Mouse (Mus musculus): ENCODE results near the gene Usp32. TPM values are rescaled to one million over a fixed set of nuclear protein-coding genes. Genes with fewer than 3 reads are reported as not detected.

Usp32 gene
- total RNA-seq, 2 experiments from 2014 or later, result 9.2 to 9.4 TPM

GRCm38 (mm10) chr11:85123267-85123992, 16.5 kb downstream of the Usp32 start:
- DNase-seq, result no peak

- no peak for DNase-seq
These were observed 17.9 kb downstream of the Usp32 start for GRCm38 (mm10) chr11:85122073-85122472.

- no peak for DNase-seq
These were observed 22.8 kb downstream of the Usp32 start for GRCm38 (mm10) chr11:85117160-85117559.

- no peak for DNase-seq
These were observed 23.7 kb downstream of the Usp32 start for GRCm38 (mm10) chr11:85116084-85116844.

GRCm38 (mm10) chr11:85109957-85110356, 30.0 kb downstream of the Usp32 start:
- no peak for DNase-seq

GRCm38 (mm10) chr11:85107217-85107616, 32.7 kb downstream of the Usp32 start:
- DNase-seq, result no peak

GRCm38 (mm10) chr11:85105836-85106235, 34.1 kb downstream of the Usp32 start:
- DNase-seq, result no peak

GRCm38 (mm10) chr11:85103763-85104162, 36.2 kb downstream of the Usp32 start:
- no peak for DNase-seq

- DNase-seq, result no peak
These were observed 44.8 kb downstream of the Usp32 start for GRCm38 (mm10) chr11:85095116-85095515.

- DNase-seq, result no peak
These were observed 53.7 kb downstream of the Usp32 start for GRCm38 (mm10) chr11:85086253-85086652.

- DNase-seq, result no peak
These were observed 72.1 kb downstream of the Usp32 start for GRCm38 (mm10) chr11:85067871-85068270.

GRCm38 (mm10) chr11:85058562-85058961, 81.4 kb downstream of the Usp32 start:
- DNase-seq, result no peak

GRCm38 (mm10) chr11:85057544-85057943, 82.4 kb downstream of the Usp32 start:
- no peak for DNase-seq

- DNase-seq, result no peak
These were observed 83.1 kb downstream of the Usp32 start for GRCm38 (mm10) chr11:85056901-85057300.

GRCm38 (mm10) chr11:85055561-85055960, 84.4 kb downstream of the Usp32 start:
- DNase-seq, result no peak

GRCm38 (mm10) chr11:85039256-85039655, 100.7 kb downstream of the Usp32 start:
- no peak for DNase-seq

- no peak for DNase-seq
These were observed 126.8 kb downstream of the Usp32 start for GRCm38 (mm10) chr11:85013121-85013520.

GRCm38 (mm10) chr11:85003566-85003965, 136.4 kb downstream of the Usp32 start:
- no peak for DNase-seq

- DNase-seq, result no peak
These were observed 144.7 kb downstream of the Usp32 start for GRCm38 (mm10) chr11:84995241-84995640.

GRCm38 (mm10) chr11:84992996-84993395, 147.0 kb downstream of the Usp32 start:
- no peak for DNase-seq

GRCm38 (mm10) chr11:84988341-84988919, 151.5 kb downstream of the Usp32 start:
- DNase-seq, result no peak

GRCm38 (mm10) chr11:84985421-84985820, 154.5 kb downstream of the Usp32 start:
- no peak for DNase-seq

- DNase-seq, result no peak
These were observed 159.3 kb downstream of the Usp32 start for GRCm38 (mm10) chr11:84980697-84981096.
